Mouse (Mus musculus): ENCODE results near the gene Snx9. TPM values are rescaled to one million over a fixed set of nuclear protein-coding genes. Genes with fewer than 3 reads are reported as not detected.

Gene Snx9
- total and polyA plus RNA-seq, 2 experiments from 2014 or later = 4.8 to 10.4 TPM

GRCm38 (mm10) chr17:5819105-5819504 lies 22.0 kb upstream of the Snx9 start:
- WGBS = 70% methylated on average over 6 of the region's 6 CpGs
- ATAC-seq (ENCODE audit: low FRiP score) = no peak

GRCm38 (mm10) chr17:5819799-5820201 lies 21.3 kb upstream of the Snx9 start:
- DNase-seq (ENCODE audit: low spot score) (no peak), ATAC-seq (ENCODE audit: low FRiP score) (no peak)
- Histone ChIP-seq H3K27ac (ENCODE audit: low read depth, low read length) (no peak overlapping the region), H3K4me1 (ENCODE audit: insufficient read depth, low read length) (no peaks in the 10 kb centered on the region), H3K4me2 (ENCODE audit: low read depth, low read length, poor library complexity, severe bottlenecking) (no peak overlapping the region), H3K9me3 (ENCODE audit: low read length) (no peaks in the 10 kb centered on the region), H3K4me3 (ENCODE audit: low read depth, low read length) (no peak overlapping the region), H3K9ac (replicated peaks; ENCODE audit: low read length, poor library complexity, severe bottlenecking) (no peak overlapping the region), H3K27me3 (ENCODE audit: insufficient read depth, low read length) (no peaks in the 10 kb centered on the region), H3K36me3 (ENCODE audit: insufficient read depth, low read length) (no peaks in the 10 kb centered on the region)
- TF ChIP-seq CTCF (IDR thresholded peaks at IDR 0.05) = no peak
- WGBS = 19% methylated on average over 9 of the region's 9 CpGs

More at GRCm38 (mm10) chr17:5819105-5819504, 22.0 kb upstream of the Snx9 start:
- H3K4me3 ChIP-seq (ENCODE audit: low read depth, low read length) = no peak overlapping the region
- no peaks in the 10 kb centered on the region for H3K36me3 ChIP-seq (ENCODE audit: insufficient read depth, low read length)
- TF ChIP-seq CTCF (IDR thresholded peaks at IDR 0.05) = no peak
- no peak for DNase-seq (ENCODE audit: low spot score)
- H3K4me2 ChIP-seq (ENCODE audit: low read depth, low read length, poor library complexity, severe bottlenecking) = no peak overlapping the region
- H3K27me3 ChIP-seq (ENCODE audit: insufficient read depth, low read length) = no peaks in the 10 kb centered on the region
- no peak overlapping the region for H3K27ac ChIP-seq (ENCODE audit: low read depth, low read length)
- H3K9ac ChIP-seq (replicated peaks; ENCODE audit: low read length, poor library complexity, severe bottlenecking) = no peak overlapping the region
- H3K9me3 ChIP-seq (ENCODE audit: low read length) = no peaks in the 10 kb centered on the region
- no peaks in the 10 kb centered on the region for H3K4me1 ChIP-seq (ENCODE audit: insufficient read depth, low read length)

- WGBS = 88% methylated on average over 2 of the region's 2 CpGs
- Histone ChIP-seq H3K27ac (ENCODE audit: low read depth, low read length) (no peak overlapping the region), H3K4me1 (ENCODE audit: insufficient read depth, low read length) (no peaks in the 10 kb centered on the region), H3K27me3 (ENCODE audit: insufficient read depth, low read length) (no peaks in the 10 kb centered on the region), H3K4me2 (ENCODE audit: low read depth, low read length, poor library complexity, severe bottlenecking) (no peak overlapping the region), H3K9me3 (ENCODE audit: low read length) (no peaks in the 10 kb centered on the region), H3K4me3 (ENCODE audit: low read depth, low read length) (no peak overlapping the region), H3K9ac (replicated peaks; ENCODE audit: low read length, poor library complexity, severe bottlenecking) (no peak overlapping the region), H3K36me3 (ENCODE audit: insufficient read depth, low read length) (no peaks in the 10 kb centered on the region)
- DNase-seq (ENCODE audit: low spot score) = no peak
- no peak for ATAC-seq (ENCODE audit: low FRiP score)
- TF ChIP-seq CTCF (IDR thresholded peaks at IDR 0.05) = no peak
Observed at GRCm38 (mm10) chr17:5822541-5822940, 18.6 kb upstream of the Snx9 start.

- Histone ChIP-seq H3K4me3 (ENCODE audit: low read depth, low read length) (no peak overlapping the region), H3K9me3 (ENCODE audit: low read length) (no peaks in the 10 kb centered on the region), H3K9ac (replicated peaks; ENCODE audit: low read length, poor library complexity, severe bottlenecking) (no peak overlapping the region), H3K27ac (ENCODE audit: low read depth, low read length) (no peak overlapping the region), H3K4me2 (ENCODE audit: low read depth, low read length, poor library complexity, severe bottlenecking) (no peak overlapping the region), H3K27me3 (ENCODE audit: insufficient read depth, low read length) (no peaks in the 10 kb centered on the region), H3K36me3 (ENCODE audit: insufficient read depth, low read length) (no peaks in the 10 kb centered on the region), H3K4me1 (ENCODE audit: insufficient read depth, low read length) (no peaks in the 10 kb centered on the region)
- TF ChIP-seq CTCF (IDR thresholded peaks at IDR 0.05) = no peak
- WGBS = 93% methylated on average over 11 of the region's 11 CpGs
- no peak for ATAC-seq (ENCODE audit: low FRiP score)
- DNase-seq (ENCODE audit: low spot score) = no peak
Observed at GRCm38 (mm10) chr17:5823032-5823431, 18.1 kb upstream of the Snx9 start.

GRCm38 (mm10) chr17:5827836-5828582 lies 13.1 kb upstream of the Snx9 start:
- Histone ChIP-seq H3K9me3 (ENCODE audit: low read length) (no peaks in the 10 kb centered on the region), H3K4me3 (ENCODE audit: low read depth, low read length) (no peak overlapping the region), H3K4me2 (ENCODE audit: low read depth, low read length, poor library complexity, severe bottlenecking) (peak overlapping the region; percentile 28), H3K27me3 (ENCODE audit: insufficient read depth, low read length) (no peaks in the 10 kb centered on the region), H3K27ac (ENCODE audit: low read depth, low read length) (no peak overlapping the region), H3K4me1 (ENCODE audit: insufficient read depth, low read length) (no peaks in the 10 kb centered on the region), H3K9ac (replicated peaks; ENCODE audit: low read length, poor library complexity, severe bottlenecking) (no peak overlapping the region), H3K36me3 (ENCODE audit: insufficient read depth, low read length) (no peaks in the 10 kb centered on the region)
- ATAC-seq (ENCODE audit: low FRiP score) (no peak), DNase-seq (ENCODE audit: low spot score) (no peak)
- WGBS = 8% methylated on average over 14 of the region's 15 CpGs
- TF ChIP-seq CTCF (IDR thresholded peaks at IDR 0.05) = no peak

GRCm38 (mm10) chr17:5828583-5828836 lies 12.6 kb upstream of the Snx9 start:
- Histone ChIP-seq H3K27ac (ENCODE audit: low read depth, low read length) (no peak overlapping the region), H3K27me3 (ENCODE audit: insufficient read depth, low read length) (no peaks in the 10 kb centered on the region), H3K9ac (replicated peaks; ENCODE audit: low read length, poor library complexity, severe bottlenecking) (no peak overlapping the region), H3K4me2 (ENCODE audit: low read depth, low read length, poor library complexity, severe bottlenecking) (peak overlapping the region; percentile 28), H3K4me1 (ENCODE audit: insufficient read depth, low read length) (no peaks in the 10 kb centered on the region), H3K36me3 (ENCODE audit: insufficient read depth, low read length) (no peaks in the 10 kb centered on the region), H3K4me3 (ENCODE audit: low read depth, low read length) (no peak overlapping the region), H3K9me3 (ENCODE audit: low read length) (no peaks in the 10 kb centered on the region)
- 15% methylated on average over 3 of the region's 3 CpGs for WGBS
- no peak for ATAC-seq (ENCODE audit: low FRiP score)
- peak; percentile 14 for DNase-seq (ENCODE audit: low spot score)
- no peak for TF ChIP-seq CTCF (IDR thresholded peaks at IDR 0.05)
